Mouse (Mus musculus) E14TG2a.4 (cell line): ENCODE measurements around the gene Rab11a.

Source experiments
- H3K27me3 ChIP-seq: 2 replicates; pipeline ENCODE4 v1.6.1; 2014; ENCODE audit warnings: low read length, control low read depth; ENCODE audit not compliant: insufficient read depth
- H3K36me3 ChIP-seq: 2 replicates; pipeline ENCODE4 v1.6.1; 2014; ENCODE audit warnings: low read length, control low read depth; ENCODE audit not compliant: insufficient read depth
- H3K4me1 ChIP-seq: replicated peaks from 2 replicates; pipeline ENCODE4 v1.6.1; 2014; ENCODE audit warnings: low read depth, low read length, control low read depth
- H3K4me3 ChIP-seq: replicated peaks from 2 replicates; pipeline ENCODE4 v1.5.1; 2014; ENCODE audit warnings: mild to moderate bottlenecking, low read length
- H3K9me3 ChIP-seq: 2 replicates; pipeline ENCODE4 v1.6.1; 2014; ENCODE audit warnings: low read length, control low read depth
- CTCF ChIP-seq: conservative IDR thresholded peaks from 2 replicates; pipeline ENCODE4 v1.5.1; 2014; ENCODE audit warnings: low read length
- NANOG ChIP-seq: IDR thresholded peaks from 2 replicates; pipeline ENCODE4 v1.6.1; 2014; ENCODE audit warnings: borderline replicate concordance, low read length, mixed read lengths
- POU5F1 ChIP-seq: IDR thresholded peaks from 2 replicates; pipeline ENCODE4 v1.6.1; 2014; ENCODE audit warnings: low read length, borderline replicate concordance

Rab11a gene

GRCm38 (mm10) chr9:64766136-64766535 lies 28.6 kb upstream of the Rab11a start:
- peaks cover 4% of the 10 kb centered on the region; the same call in 1 of the 2 replicates for H3K27me3 ChIP-seq
- TF ChIP-seq CTCF (peak; percentile 22), POU5F1 (no peak)

GRCm38 (mm10) chr9:64764824-64765223 lies 27.3 kb upstream of the Rab11a start:
- Histone ChIP-seq H3K9me3 (no peaks in the 10 kb centered on the region), H3K4me3 (no peak overlapping the region), H3K36me3 (no peaks in the 10 kb centered on the region), H3K4me1 (0 out of 2 replicates have a peak, but pooled peaks cover 4% of the 10 kb centered on the region), H3K27me3 (no peaks in the 10 kb centered on the region)
- TF ChIP-seq NANOG = no peak
- TF ChIP-seq POU5F1 = no peak
- TF ChIP-seq CTCF = no peak

More at GRCm38 (mm10) chr9:64766136-64766535, 28.6 kb upstream of the Rab11a start:
- Histone ChIP-seq H3K9me3 (no peaks in the 10 kb centered on the region), H3K36me3 (no peaks in the 10 kb centered on the region), H3K4me3 (no peak overlapping the region), H3K4me1 (0 out of 2 replicates have a peak, but pooled peaks cover 4% of the 10 kb centered on the region)

- H3K9me3 ChIP-seq = no peaks in the 10 kb centered on the region
- TF ChIP-seq NANOG (no peak), POU5F1 (no peak), CTCF (no peak)
- no peak overlapping the region for H3K4me3 ChIP-seq
- H3K4me1 ChIP-seq = no peaks in the 10 kb centered on the region
- H3K36me3 ChIP-seq = no peaks in the 10 kb centered on the region
- H3K27me3 ChIP-seq = no peaks in the 10 kb centered on the region
Measured at GRCm38 (mm10) chr9:64758052-64758451, 20.5 kb upstream of the Rab11a start.

GRCm38 (mm10) chr9:64752575-64752974 lies 15.0 kb upstream of the Rab11a start:
- Histone ChIP-seq H3K4me1 (no peaks in the 10 kb centered on the region), H3K36me3 (no peaks in the 10 kb centered on the region), H3K9me3 (no peaks in the 10 kb centered on the region), H3K27me3 (no peaks in the 10 kb centered on the region), H3K4me3 (no peak overlapping the region)
- TF ChIP-seq CTCF (no peak), NANOG (no peak), POU5F1 (no peak)

- TF ChIP-seq CTCF (no peak), POU5F1 (no peak), NANOG (no peak)
- Histone ChIP-seq H3K4me3 (no peak overlapping the region), H3K36me3 (no peaks in the 10 kb centered on the region), H3K4me1 (no peaks in the 10 kb centered on the region), H3K27me3 (no peaks in the 10 kb centered on the region), H3K9me3 (no peaks in the 10 kb centered on the region)
Measured at GRCm38 (mm10) chr9:64749314-64749713, 11.8 kb upstream of the Rab11a start.

- Histone ChIP-seq H3K9me3 (no peaks in the 10 kb centered on the region), H3K4me3 (no peak overlapping the region), H3K27me3 (no peaks in the 10 kb centered on the region), H3K36me3 (no peaks in the 10 kb centered on the region), H3K4me1 (no peaks in the 10 kb centered on the region)
- TF ChIP-seq CTCF = no peak
- TF ChIP-seq NANOG = no peak
Measured at GRCm38 (mm10) chr9:64747735-64748134, 10.2 kb upstream of the Rab11a start.

GRCm38 (mm10) chr9:64742453-64742852 lies 4.9 kb upstream of the Rab11a start:
- H3K9me3 ChIP-seq = no peaks in the 10 kb centered on the region
- no peaks in the 10 kb centered on the region for H3K36me3 ChIP-seq
- H3K4me3 ChIP-seq = no peak overlapping the region
- peaks cover 27% of the 10 kb centered on the region for H3K4me1 ChIP-seq
- no peaks in the 10 kb centered on the region for H3K27me3 ChIP-seq
- TF ChIP-seq NANOG = no peak
- no peak for TF ChIP-seq POU5F1
- TF ChIP-seq CTCF = no peak

GRCm38 (mm10) chr9:64739001-64739400 lies 1.4 kb upstream of the Rab11a start:
- H3K36me3 ChIP-seq = no peaks in the 10 kb centered on the region
- no peaks in the 10 kb centered on the region for H3K9me3 ChIP-seq
- H3K27me3 ChIP-seq = no peaks in the 10 kb centered on the region
- no peak overlapping the region for H3K4me3 ChIP-seq
- TF ChIP-seq NANOG (no peak), POU5F1 (no peak), CTCF (no peak)
- peaks cover 39% of the 10 kb centered on the region for H3K4me1 ChIP-seq

GRCm38 (mm10) chr9:64736639-64737405 lies 736 bp downstream of the Rab11a start:
- no peaks in the 10 kb centered on the region for H3K36me3 ChIP-seq
- TF ChIP-seq NANOG = no peak
- 0 out of 2 replicates have a peak, but pooled peaks have one; percentile 13 for TF ChIP-seq CTCF
- TF ChIP-seq POU5F1 = no peak
- peak overlapping the region; percentile 99 for H3K4me3 ChIP-seq
- H3K27me3 ChIP-seq = no peaks in the 10 kb centered on the region
- no peaks in the 10 kb centered on the region for H3K9me3 ChIP-seq
- peaks cover 39% of the 10 kb centered on the region for H3K4me1 ChIP-seq
